Mouse (Mus musculus): ENCODE data around the gene Gm9045. TPM values are rescaled to one million over a fixed set of nuclear protein-coding genes. Genes with fewer than 3 reads are reported as not detected.
A peak's percentile ranks its signal among the peaks of the same experiment; 100 is the strongest.
"Not testable (repeated sequence)": the region's sequence is repeated elsewhere in the genome, so short reads cannot be mapped to it uniquely, and the experiment has no call there.

The Gm9045 gene
- under 1 TPM in 1 of 4 experiments, not detected in 3; 0.15 TPM for total RNA-seq (2022)

DNA sequence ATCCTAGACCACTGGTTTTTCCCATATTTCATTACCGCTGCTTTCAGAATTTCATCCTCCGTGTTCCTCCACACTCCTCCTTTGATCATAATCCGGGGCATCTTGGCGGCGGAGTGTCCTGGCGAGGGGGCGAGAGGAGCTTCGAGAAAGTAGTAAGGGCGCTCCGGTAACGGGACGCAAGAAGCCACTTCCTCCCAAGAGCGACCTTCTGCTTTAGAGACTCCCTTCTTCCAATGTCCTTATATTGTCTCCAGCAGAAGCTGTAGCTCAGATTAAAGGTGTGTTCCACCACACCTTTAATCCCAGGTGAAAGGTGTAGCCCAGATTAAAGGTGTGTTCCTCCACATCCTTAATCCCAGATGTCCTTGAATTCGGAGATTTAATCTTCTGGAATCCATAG lies at the start of gene Gm9045:
Gene Gm9045 (minus strand): TSS at position 101 of the 400 bp plus-strand sequence.
- not testable (repeated sequence) for DNase-seq

DNA sequence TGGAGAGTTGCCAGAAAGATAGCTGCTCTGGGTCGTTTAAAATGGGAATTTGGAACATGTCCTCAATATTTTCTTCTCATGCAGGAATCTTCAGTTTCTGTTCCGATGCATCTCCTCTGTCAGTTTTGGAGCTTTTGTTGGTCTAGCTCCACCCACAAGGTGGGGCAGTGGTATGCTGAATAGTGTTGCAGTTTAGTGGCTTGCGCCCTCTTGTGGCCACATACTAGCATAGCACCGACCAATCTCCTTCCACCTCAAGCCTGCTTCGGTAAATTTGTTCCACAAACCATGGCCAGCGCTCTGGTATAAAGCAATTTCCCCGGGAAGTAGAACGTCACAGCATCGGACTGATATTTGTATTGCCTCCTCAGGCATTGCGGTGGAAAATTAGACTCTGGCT lies 32.8 kb upstream of the Gm9045 start:
- peak; percentile 69 for DNase-seq

DNA sequence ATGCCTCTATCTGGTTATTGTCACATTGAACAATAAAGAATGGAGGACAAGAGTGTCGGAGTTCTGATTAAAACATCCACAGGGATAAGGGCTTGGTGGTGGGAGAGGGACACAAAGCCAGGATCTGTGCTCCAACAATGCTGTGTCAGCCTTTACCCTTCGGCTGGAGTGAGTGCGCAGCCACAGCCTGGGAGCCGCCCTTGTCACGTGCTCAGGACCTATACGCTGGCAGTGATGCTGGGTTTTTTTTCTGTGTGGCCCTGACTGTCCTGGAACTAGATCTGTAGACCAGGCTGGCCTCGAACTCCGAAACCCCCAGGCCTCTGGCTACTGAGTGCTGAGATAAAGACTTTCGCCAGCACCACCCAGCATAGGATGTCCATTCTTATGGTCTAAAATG lies 31.9 kb upstream of the Gm9045 start:
- DNase-seq: no peak

DNA sequence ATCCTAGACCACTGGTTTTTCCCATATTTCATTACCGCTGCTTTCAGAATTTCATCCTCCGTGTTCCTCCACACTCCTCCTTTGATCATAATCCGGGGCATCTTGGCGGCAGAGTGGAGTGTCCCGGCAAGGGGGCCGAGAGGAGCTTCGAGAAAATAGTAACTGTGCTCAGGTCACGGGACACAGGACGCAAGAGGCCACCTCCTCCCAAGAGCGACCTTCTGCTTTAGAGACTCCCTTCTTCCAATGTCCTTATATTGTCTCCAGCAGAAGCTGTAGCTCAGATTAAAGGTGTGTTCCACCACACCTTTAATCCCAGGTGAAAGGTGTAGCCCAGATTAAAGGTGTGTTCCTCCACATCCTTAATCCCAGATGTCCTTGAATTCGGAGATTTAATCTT lies 16.4 kb upstream of the Gm9045 start, which contains the start of gene Gm9049:
Gene Gm9049 (minus strand): TSS at position 101 of the 400 bp plus-strand sequence.
- not testable (repeated sequence) for DNase-seq

DNA sequence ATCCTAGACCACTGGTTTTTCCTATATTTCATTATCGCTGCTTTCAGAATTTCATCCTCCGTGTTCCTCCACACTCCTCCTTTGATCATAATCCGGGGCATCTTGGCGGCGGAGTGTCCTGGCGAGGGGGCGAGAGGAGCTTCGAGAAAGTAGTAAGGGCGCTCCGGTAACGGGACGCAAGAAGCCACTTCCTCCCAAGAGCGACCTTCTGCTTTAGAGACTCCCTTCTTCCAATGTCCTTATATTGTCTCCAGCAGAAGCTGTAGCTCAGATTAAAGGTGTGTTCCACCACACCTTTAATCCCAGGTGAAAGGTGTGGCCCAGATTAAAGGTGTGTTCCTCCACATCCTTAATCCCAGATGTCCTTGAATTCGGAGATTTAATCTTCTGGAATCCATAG lies 10.9 kb upstream of the Gm9045 start, which contains the start of gene Gm9048:
Gene Gm9048 (minus strand): TSS at position 101 of the 400 bp plus-strand sequence.
- not testable (repeated sequence) for DNase-seq

DNA sequence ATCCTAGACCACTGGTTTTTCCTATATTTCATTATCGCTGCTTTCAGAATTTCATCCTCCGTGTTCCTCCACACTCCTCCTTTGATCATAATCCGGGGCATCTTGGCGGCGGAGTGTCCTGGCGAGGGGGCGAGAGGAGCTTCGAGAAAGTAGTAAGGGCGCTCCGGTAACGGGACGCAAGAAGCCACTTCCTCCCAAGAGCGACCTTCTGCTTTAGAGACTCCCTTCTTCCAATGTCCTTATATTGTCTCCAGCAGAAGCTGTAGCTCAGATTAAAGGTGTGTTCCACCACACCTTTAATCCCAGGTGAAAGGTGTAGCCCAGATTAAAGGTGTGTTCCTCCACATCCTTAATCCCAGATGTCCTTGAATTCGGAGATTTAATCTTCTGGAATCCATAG lies 5.5 kb upstream of the Gm9045 start, which contains the start of gene Gm9046:
Gene Gm9046 (minus strand): TSS at position 101 of the 400 bp plus-strand sequence.
- not testable (repeated sequence) for DNase-seq

DNA sequence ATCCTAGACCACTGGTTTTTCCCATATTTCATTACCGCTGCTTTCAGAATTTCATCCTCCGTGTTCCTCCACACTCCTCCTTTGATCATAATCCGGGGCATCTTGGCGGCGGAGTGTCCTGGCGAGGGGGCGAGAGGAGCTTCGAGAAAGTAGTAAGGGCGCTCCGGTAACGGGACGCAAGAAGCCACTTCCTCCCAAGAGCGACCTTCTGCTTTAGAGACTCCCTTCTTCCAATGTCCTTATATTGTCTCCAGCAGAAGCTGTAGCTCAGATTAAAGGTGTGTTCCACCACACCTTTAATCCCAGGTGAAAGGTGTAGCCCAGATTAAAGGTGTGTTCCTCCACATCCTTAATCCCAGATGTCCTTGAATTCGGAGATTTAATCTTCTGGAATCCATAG lies 5.3 kb downstream of the Gm9045 start, which contains the start of gene Gm9044:
Gene Gm9044 (minus strand): TSS at position 101 of the 400 bp plus-strand sequence.
- not testable (repeated sequence) for DNase-seq

DNA sequence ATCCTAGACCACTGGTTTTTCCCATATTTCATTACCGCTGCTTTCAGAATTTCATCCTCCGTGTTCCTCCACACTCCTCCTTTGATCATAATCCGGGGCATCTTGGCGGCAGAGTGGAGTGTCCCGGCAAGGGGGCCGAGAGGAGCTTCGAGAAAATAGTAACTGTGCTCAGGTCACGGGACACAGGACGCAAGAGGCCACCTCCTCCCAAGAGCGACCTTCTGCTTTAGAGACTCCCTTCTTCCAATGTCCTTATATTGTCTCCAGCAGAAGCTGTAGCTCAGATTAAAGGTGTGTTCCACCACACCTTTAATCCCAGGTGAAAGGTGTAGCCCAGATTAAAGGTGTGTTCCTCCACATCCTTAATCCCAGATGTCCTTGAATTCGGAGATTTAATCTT lies 10.8 kb downstream of the Gm9045 start, which contains the start of gene Gm9040:
Gene Gm9040 (minus strand): TSS at position 101 of the 400 bp plus-strand sequence.
- not testable (repeated sequence) for DNase-seq

DNA sequence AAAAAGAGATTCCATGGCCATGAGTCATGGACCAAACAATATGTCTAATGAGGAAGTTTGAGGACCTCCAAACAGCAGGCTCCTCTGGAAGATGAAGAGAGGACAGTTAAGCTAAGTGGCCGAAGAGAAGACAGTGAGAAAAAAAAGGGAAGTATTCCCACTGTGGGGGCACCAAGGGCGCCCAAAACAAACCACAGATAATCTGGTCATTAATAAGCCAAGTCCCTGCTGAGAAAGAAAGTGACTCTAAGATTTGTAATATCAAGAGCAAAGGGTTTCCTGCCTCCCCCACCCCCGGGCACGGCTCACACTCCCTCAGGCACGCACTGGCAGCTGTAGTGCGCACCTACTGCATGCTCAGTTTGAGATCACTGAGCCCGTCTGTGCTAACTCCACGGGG lies 18.6 kb downstream of the Gm9045 start:
- no peak for DNase-seq

DNA sequence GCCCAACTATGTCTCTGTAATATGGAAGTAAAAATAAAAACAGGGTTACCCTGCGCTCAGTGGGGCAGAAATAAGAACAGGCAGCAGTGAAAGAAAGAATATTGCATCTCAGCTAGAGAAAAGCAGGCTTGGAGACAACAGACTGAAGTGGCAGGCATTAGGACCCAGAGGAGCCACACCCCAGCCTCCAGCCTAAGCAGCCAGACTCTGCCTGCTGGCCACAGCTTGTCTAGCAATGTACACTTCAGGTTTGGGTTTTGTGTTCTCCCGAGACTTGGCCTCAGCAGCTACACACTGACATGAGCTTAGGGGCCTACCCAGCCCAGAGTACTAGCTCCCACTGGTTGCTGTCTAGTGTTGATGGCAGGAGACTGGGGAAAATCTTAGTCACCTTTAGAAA lies 35.5 kb downstream of the Gm9045 start:
- not testable (repeated sequence) for DNase-seq

DNA sequence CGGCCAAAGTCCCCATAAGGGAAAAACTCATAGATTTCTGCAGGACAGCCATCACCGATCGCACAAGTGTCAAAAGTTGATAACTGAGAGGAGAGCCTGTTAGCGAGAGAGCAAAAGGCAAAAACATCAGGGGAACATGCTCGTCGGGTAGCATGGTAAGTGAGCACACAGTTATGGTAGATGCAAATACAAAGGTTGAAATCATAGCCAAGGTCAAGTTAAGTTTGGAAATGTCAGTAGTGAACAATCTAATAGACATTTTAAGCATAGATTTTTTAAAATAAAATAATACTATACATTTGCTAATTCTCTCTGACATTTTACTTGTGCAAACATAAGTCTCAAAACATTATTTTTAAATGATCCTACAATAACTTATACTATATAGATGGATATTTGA lies 42.7 kb downstream of the Gm9045 start, which contains the start of gene Iltifb:
Gene Iltifb (minus strand): TSS at position 101 of the 400 bp plus-strand sequence.
- no peak for DNase-seq

Other genes with a start within 250 kb of the Gm9045 start
- 10 to 100 TPM; 11.6 to 15.6 (median 14.0) TPM for gene Mdm1, start 196.0 kb downstream of the Gm9045 start, total RNA-seq (2022)
- not detected for gene Il22, start 132.9 kb downstream of the Gm9045 start, total RNA-seq (2022)
- gene Gm32717, start 97.1 kb downstream of the Gm9045 start, total RNA-seq (2022): under 1 TPM; 0.42 to 0.65 (median 0.46) TPM
- under 1 TPM; 0.42 to 0.65 (median 0.46) TPM for gene Gm32802, start 79.1 kb downstream of the Gm9045 start, total RNA-seq (2022)
- not detected for gene Iltifb, start 42.8 kb downstream of the Gm9045 start, total RNA-seq (2022)
- gene Gm9040, start 10.9 kb downstream of the Gm9045 start, total RNA-seq (2022): not detected
- gene Gm9044, start 5.4 kb downstream of the Gm9045 start, total RNA-seq (2022): not detected
- not detected for gene Gm9046, start 5.4 kb upstream of the Gm9045 start, total RNA-seq (2022)
- not detected for gene Gm9048, start 10.8 kb upstream of the Gm9045 start, total RNA-seq (2022)
- gene Gm9049, start 16.3 kb upstream of the Gm9045 start, total RNA-seq (2022): under 1 TPM in 1 of 4 experiments, not detected in 3; 0.15 TPM
- under 1 TPM in 1 of 4 experiments, not detected in 3; 0.80 TPM for gene Ifng, start 103.2 kb upstream of the Gm9045 start, total RNA-seq (2022)